Mouse (Mus musculus) MN1 (cell line): ENCODE measurements around the gene Ankrd37.

Experiments used
- DNase-seq: peaks from one replicate; pipeline ENCODE4 v3.0.0-alpha.2; 2016; ENCODE audit warnings: low spot score

Gene Ankrd37

GRCm38 (mm10) chr8:45973988-45974505 lies 31.5 kb downstream of the Ankrd37 start:
- peak; percentile 65 for DNase-seq

- DNase-seq = no peak
These were observed 34.6 kb downstream of the Ankrd37 start for GRCm38 (mm10) chr8:45970894-45971293.

- DNase-seq = no peak
These were observed 54.9 kb downstream of the Ankrd37 start for GRCm38 (mm10) chr8:45950622-45951021.
